Mouse (Mus musculus) layer of hippocampus, postnatal 25 days (tissue): ENCODE data around the gene Gkap1. TPM values are rescaled to one million over a fixed set of nuclear protein-coding genes. Genes with fewer than 3 reads are reported as not detected.

Experiments used
- DNase-seq, 2 experiments: peaks; one replicate each; pipeline ENCODE4 v3.0.0; 2022; ENCODE audit warnings: mixed read lengths in 2 of 2, low spot score in 1 of 2; ENCODE audit errors: extremely low spot score in 1 of 2
- total RNA-seq, 2 experiments: library from RNA; stranded (reverse); gene quantifications; 2 replicates each; pipeline ENCODE4 v1.2.3; 2021

The Gkap1 gene
- total RNA-seq, 2 experiments from 2014 or later: 22.8 to 23.7 TPM

DNA sequence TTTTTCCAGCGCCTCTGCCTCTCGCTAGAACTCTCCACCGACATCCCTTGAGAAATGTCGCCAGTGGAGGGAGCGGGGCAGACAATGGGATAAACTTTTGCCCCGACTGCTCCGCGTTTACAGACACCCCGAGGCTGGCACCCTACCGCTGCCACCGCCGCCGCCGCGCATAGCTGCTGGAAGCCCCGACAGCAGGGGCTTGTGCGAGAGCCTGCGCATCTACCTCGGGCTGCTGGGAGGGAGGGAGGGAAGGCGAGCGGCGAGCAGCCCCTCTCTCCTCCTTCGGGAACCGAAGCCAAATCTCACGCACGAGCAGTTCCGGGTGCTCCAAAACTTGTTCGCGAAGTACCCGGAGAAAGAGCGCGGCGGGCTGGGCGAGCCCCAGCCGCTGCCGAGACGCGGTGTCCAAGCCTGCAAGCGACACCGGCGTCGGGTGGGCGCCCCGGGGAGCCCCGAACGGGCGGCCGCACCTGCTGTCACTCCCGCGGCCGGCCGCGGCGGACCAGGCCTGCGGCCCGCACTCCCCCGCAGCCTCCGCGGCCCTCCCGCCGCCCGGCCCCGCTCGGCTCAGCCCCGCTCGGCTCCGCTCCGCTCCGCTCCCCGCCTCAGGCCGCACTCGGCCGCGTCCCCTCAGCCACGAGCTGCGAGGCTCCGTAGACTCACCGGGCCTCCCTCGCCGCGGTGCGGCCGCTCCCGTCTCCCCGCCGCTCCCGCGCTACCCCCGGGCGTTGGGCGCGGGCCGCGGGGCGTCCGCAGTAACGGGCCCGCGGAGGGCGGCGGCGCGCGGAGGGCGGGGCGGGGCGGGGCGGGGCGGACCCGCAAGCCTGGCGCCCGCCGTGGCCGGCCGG is 1.9 kb downstream of the Gkap1 start:
- DNase-seq: peak; percentile 11 to 14

DNA sequence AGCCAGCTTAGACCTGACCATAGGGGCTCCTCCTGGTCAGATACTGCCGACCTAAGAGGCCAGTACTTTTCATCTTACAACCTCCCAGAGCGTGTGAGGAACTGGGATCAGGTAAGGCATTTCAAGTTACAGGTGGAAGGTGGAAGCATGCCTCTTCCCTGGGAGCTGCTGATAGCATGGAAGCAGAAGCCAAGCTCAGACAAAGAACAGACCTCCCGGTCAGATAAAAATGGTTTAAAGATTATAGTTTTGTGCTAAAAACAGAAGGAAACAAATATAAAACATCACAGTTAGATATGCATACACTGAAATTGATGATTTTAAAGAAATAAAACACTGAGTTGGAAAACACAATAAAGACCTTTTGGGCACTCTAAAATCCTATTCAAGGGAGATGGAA is 8.6 kb downstream of the Gkap1 start:
- no peak for DNase-seq

DNA sequence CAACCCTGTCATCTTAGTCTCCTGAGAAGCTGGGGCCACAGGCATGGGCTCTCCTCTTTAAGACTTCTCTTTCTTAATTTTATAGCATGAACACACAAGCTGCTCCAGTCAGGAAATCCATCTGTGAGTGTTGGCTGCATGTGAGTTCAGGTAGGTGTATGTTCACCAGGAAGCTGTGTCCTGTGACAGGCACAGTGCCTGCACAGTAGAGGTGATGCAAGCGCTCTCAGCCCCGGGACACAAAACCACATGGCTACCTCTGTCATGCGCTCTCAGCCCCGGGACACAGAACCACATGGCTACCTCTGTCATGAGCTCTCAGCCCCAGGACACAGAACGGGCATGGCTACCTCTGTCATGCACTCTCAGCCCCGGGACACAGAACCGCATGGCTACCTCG is 12.0 kb downstream of the Gkap1 start:
- DNase-seq: no peak

- DNase-seq: no peak
These were observed 13.8 kb downstream of the Gkap1 start for GRCm38 (mm10) chr13:58261674-58262073.

GRCm38 (mm10) chr13:58253268-58253667 is 22.2 kb downstream of the Gkap1 start:
- DNase-seq: no peak

GRCm38 (mm10) chr13:58248957-58249356 is 26.5 kb downstream of the Gkap1 start:
- no peak for DNase-seq

DNA sequence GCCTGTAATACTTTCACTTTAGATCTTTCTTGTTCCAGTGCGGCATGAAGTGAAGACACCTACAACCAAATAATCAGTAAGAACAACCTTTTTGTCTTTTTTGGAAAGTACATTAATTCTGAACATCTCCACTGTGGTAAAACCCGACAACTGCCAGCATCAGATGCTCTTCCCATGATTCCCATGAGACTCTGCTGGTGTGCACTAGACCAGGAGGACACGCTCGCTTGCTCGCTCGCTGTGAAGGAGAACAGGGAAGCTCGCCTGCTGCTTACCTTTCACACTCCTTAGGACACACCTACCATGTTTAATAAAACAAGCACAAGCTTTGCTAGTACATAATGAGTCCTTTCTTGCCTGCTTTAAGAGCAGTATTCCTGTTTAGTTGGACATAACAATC is 39.0 kb downstream of the Gkap1 start:
- DNase-seq: no peak

DNA sequence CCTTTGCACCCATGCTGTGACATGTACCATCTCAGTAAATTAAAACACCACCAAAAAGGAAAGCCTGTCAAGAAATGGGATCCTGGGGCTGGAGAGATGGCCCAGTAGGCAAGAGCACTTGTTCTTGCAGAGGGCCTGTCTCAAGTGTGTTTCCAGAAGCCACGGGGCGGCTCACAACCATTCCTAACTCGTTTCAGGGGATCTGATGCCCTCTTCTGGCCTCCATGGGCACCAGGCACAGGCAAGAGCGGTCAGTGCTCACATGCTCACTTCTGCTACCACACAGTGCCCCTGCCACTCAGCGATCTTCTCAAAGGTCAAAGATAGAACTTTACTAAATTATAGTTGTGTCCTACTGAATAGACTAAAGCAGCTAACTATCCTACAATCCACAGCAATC is 42.9 kb downstream of the Gkap1 start:
- DNase-seq: peak; percentile 7 to 8

GRCm38 (mm10) chr13:58232070-58232469 is 43.4 kb downstream of the Gkap1 start:
- DNase-seq: no peak

DNA sequence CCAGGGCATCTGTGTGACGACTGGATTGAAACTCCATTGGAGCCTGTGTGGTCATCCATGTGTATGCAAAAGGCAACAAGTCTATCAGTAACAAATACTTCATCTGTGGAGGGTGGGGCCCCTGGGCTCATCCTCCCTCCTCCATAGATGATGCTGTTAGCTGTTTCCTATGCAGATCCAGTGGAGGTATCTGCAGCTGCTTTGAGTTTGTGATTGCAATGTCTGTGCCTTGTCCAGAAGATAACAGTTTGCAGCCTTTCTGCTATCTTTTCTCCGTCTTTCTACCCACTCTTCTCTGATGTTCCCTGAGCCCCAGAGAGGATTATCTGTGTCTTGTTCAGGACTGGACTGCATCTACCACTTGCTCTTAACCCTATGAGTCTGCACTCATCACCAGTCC is 46.9 kb downstream of the Gkap1 start:
- no peak for DNase-seq

DNA sequence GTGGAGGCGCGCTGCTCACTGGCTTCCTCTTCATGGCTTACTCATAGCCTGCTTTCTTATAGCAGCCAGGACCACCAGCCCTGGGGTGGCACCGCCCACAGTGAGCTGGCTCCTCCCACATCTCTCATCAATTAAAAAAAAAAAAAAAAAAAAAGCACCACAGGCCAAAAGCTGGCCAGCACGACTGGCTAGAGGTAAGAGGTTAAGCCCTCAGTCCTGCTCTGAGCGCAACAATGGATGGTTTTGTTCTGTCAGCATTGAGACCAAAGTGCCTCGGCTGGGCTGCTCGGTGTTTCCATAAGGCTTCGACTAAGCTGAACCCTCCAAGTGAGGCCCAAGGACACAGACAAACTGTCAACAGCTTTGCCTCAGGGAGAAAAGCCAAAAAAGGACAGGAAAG is 49.8 kb downstream of the Gkap1 start:
- no peak for DNase-seq

- DNase-seq: no peak
These were observed 55.3 kb downstream of the Gkap1 start for GRCm38 (mm10) chr13:58220206-58220605.

DNA sequence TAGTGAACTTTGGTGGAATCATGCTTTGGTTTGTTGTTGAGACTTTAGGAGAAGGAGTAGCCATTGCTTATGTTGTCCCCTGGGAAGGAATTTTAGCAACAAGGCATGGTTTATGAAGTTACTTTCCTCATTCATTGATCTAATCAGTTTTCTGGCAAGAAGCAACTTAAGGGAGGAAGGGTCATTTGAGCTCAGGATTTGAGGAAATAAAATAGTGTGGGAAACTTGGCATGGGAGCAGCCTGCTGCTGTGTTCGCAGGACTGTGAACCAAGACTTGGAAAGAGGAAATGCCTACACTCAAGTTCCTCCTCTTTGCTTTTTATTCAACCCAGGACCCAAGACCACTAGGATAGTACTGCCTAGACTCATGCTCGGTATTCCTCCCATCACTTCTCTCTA is 58.0 kb downstream of the Gkap1 start:
- no peak for DNase-seq

DNA sequence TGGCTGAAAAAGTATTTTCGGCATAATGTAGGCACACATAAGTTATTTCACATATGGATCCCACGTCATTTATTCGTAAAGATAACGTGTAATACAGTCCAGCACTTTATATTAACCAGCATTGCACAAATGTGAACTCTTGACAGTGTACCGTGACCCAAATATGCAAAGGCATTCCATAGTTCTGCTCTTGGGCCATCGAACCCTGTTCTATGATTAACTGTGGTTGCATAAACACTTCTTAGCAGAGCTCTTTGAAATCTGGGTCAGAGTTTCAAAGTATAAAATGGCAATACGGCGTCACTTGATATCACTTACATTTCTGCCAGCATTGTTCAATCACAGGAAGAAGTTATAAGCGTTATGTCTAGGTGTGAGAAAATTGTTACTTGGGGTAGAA is 59.1 kb downstream of the Gkap1 start:
- no peak for DNase-seq

GRCm38 (mm10) chr13:58215592-58216341 is 59.7 kb downstream of the Gkap1 start, which contains the start of gene Ubqln1:
Gene Ubqln1 (minus strand): TSS chr13:58215653.
- DNase-seq: peak; percentile 80 to 90

DNA sequence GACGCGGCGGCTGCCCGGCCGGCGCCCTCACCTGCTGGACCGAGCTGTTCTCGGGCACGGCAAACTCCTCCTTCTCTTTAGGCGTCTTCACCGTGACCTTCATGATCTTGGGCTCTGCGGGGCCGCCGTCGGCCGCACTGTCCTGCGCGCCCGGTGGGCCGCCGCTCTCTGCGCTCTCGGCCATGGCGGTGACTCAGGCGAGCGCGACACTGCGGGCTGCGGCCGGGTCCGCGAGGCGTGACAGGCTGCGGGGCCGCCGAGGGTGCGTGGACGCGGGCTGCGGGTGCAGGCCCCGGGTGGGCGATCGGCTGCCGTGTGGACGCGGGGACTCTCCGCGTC is 60.3 kb downstream of the Gkap1 start:
- no peak for DNase-seq

DNA sequence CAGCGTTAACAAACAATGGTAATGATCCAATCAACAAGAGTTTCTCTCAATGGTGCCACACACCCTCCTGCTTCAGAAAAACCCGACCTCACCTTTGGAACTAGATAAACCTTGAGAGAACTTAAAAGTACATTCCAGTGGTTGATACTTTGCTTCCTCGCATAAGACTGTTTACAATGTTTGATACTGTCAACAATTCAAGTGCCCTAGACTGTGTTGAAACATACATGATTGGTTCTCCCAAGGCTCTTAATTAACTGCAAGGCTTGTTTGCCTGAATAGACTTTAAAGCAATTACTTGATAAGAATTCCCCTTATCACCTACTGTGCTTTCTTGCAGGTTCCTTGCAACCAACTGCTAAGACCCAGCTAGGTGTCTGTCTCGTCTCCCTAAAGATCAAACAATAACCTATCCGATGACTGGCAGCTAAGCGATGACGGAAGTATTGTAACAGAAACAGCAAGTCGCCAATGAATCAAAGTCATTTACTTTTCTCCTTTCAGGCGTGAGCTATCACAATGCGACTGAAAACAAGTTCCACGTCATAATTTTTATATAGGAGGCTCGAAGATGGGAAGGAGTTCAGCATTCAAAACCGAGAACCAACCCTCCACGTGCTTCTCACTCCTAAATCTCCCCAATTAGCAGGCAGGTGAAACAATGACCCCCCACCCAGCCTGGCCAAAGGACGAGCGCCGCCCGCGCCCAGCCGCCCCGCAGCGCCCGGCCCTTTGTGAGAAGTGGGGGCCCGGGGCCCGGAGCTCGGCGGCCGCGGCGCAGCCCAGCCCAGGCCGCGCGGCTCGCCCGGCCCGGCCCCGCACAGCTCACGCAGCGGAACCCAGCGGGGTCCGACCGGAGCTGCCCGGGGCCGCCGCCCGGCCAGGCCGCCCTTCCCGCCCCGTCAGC is 60.9 kb downstream of the Gkap1 start:
- peak in 1 of 2 experiments; percentile 10 for DNase-seq

- DNase-seq: no peak
These were observed 61.7 kb downstream of the Gkap1 start for GRCm38 (mm10) chr13:58213801-58214200.

DNA sequence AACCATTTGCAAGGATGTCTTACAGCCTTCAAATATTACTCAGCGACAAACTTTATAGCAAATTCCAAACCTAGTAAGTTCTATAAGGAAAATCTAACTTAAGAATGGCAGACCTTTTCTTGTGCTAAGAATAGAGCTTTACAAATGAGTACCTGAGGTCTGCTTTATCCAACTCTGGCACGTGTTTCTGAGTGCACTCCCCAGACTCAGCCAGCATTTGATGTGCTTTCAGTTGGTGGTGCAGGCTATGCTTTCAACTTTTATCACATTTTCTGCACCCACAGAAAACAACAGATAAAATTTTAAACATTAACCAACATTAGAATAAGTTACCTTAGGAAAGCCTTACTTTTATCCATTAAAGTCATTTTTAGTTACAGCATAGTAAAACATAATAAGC is 63.0 kb downstream of the Gkap1 start:
- no peak for DNase-seq

DNA sequence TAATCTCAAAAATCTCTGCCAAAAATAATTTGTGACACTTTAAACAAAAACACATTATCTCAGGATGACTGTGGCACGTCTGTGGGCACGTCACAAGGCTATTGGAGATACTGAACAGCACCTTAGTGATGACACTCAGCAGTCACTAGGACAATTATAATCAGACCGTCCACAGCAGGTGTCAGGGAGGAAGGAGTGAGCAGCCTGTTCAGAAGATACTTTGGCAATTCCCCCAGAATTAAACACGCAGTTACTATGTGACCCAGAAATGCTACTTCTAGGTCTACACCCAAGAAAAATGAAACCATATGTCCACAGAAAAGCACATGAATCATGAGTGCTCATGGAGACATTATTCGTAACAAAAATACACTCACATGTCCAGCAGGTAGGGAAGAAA is 65.1 kb downstream of the Gkap1 start:
- DNase-seq: no peak

DNA sequence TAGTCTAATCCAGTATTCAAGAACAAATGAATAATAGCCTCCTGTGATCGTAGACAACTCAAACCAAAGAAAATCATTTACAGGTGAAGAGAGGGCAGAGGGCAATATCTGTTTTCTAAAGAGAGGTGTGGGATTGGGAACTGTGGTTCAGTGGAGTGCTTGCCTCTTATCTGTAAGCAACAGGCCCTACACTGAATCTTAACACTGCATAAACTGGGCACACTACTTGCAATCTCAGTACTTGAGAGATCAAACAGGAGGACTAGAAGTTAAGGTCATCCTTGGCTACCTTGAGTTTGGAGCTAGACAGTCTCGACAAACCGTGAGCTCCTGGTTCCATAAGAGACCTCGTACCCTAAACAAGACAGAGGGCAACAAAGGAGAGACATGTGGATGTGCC is 69.4 kb downstream of the Gkap1 start:
- DNase-seq: no peak
